Mouse (Mus musculus): ENCODE measurements around the gene A530032D15Rik. TPM values are rescaled to one million over a fixed set of nuclear protein-coding genes. Genes with fewer than 3 reads are reported as not detected.
"Not testable (repeated sequence)": the region's sequence is repeated elsewhere in the genome, so short reads cannot be mapped to it uniquely, and the experiment has no call there.

Gene A530032D15Rik
- polyA plus RNA-seq, 1 experiment from 2014 or later, result not detected

- DNase-seq (ENCODE audit: low spot score); H3K9ac ChIP-seq (ENCODE audit: low read length); ATAC-seq (replicated peaks; ENCODE audit: low FRiP score, low TSS enrichment, low read depth); H3K4me1 ChIP-seq (replicated peaks; ENCODE audit: control insufficient read depth, insufficient read depth, low read length); H3K9me3 ChIP-seq (ENCODE audit: control insufficient read depth, low read length); H3K27me3 ChIP-seq (replicated peaks; ENCODE audit: control insufficient read depth, insufficient read depth, low read length); H3K4me3 ChIP-seq (ENCODE audit: low read depth, low read length); H3K27ac ChIP-seq (ENCODE audit: low read depth); H3K36me3 ChIP-seq (ENCODE audit: control insufficient read depth, insufficient read depth, low read length); H3K4me2 ChIP-seq (ENCODE audit: low read length): not testable (repeated sequence)
- 39% methylated on average over 1 of the region's 3 CpGs for WGBS
Observed at GRCm38 (mm10) chr1:85092169-85092568, 17.5 kb downstream of the A530032D15Rik start.

GRCm38 (mm10) chr1:85086211-85086610 is 23.4 kb downstream of the A530032D15Rik start:
- H3K9ac ChIP-seq (ENCODE audit: low read length); H3K4me2 ChIP-seq (ENCODE audit: low read length); H3K4me1 ChIP-seq (replicated peaks; ENCODE audit: control insufficient read depth, insufficient read depth, low read length); H3K4me3 ChIP-seq (ENCODE audit: low read depth, low read length); DNase-seq (ENCODE audit: low spot score); H3K27ac ChIP-seq (ENCODE audit: low read depth); H3K9me3 ChIP-seq (ENCODE audit: control insufficient read depth, low read length); ATAC-seq (replicated peaks; ENCODE audit: low FRiP score, low TSS enrichment, low read depth); H3K27me3 ChIP-seq (replicated peaks; ENCODE audit: control insufficient read depth, insufficient read depth, low read length); H3K36me3 ChIP-seq (ENCODE audit: control insufficient read depth, insufficient read depth, low read length): not testable (repeated sequence)
- 100% methylated on average over 1 of the region's 1 CpGs for WGBS

- H3K27ac ChIP-seq (ENCODE audit: low read depth); H3K36me3 ChIP-seq (ENCODE audit: control insufficient read depth, insufficient read depth, low read length); H3K4me1 ChIP-seq (replicated peaks; ENCODE audit: control insufficient read depth, insufficient read depth, low read length); H3K27me3 ChIP-seq (replicated peaks; ENCODE audit: control insufficient read depth, insufficient read depth, low read length); ATAC-seq (replicated peaks; ENCODE audit: low FRiP score, low TSS enrichment, low read depth); H3K4me3 ChIP-seq (ENCODE audit: low read depth, low read length); H3K9ac ChIP-seq (ENCODE audit: low read length); H3K9me3 ChIP-seq (ENCODE audit: control insufficient read depth, low read length); DNase-seq (ENCODE audit: low spot score); H3K4me2 ChIP-seq (ENCODE audit: low read length): not testable (repeated sequence)
- WGBS, result 73% methylated on average over 3 of the region's 3 CpGs
Observed at GRCm38 (mm10) chr1:85084803-85085202, 24.9 kb downstream of the A530032D15Rik start.

- ATAC-seq (replicated peaks; ENCODE audit: low FRiP score, low TSS enrichment, low read depth); H3K9ac ChIP-seq (ENCODE audit: low read length); H3K4me1 ChIP-seq (replicated peaks; ENCODE audit: control insufficient read depth, insufficient read depth, low read length); H3K27ac ChIP-seq (ENCODE audit: low read depth); H3K36me3 ChIP-seq (ENCODE audit: control insufficient read depth, insufficient read depth, low read length); DNase-seq (ENCODE audit: low spot score); H3K4me3 ChIP-seq (ENCODE audit: low read depth, low read length); H3K27me3 ChIP-seq (replicated peaks; ENCODE audit: control insufficient read depth, insufficient read depth, low read length); H3K9me3 ChIP-seq (ENCODE audit: control insufficient read depth, low read length); H3K4me2 ChIP-seq (ENCODE audit: low read length): not testable (repeated sequence)
- WGBS, result 65% methylated on average over 3 of the region's 3 CpGs
Observed at GRCm38 (mm10) chr1:85073099-85073498, 36.6 kb downstream of the A530032D15Rik start.

- WGBS, result 70% methylated on average over 3 of the region's 3 CpGs
- not testable (repeated sequence) for H3K36me3 ChIP-seq (ENCODE audit: control insufficient read depth, insufficient read depth, low read length); H3K4me1 ChIP-seq (replicated peaks; ENCODE audit: control insufficient read depth, insufficient read depth, low read length); H3K27ac ChIP-seq (ENCODE audit: low read depth); DNase-seq (ENCODE audit: low spot score); H3K9ac ChIP-seq (ENCODE audit: low read length); H3K4me2 ChIP-seq (ENCODE audit: low read length); H3K4me3 ChIP-seq (ENCODE audit: low read depth, low read length); H3K27me3 ChIP-seq (replicated peaks; ENCODE audit: control insufficient read depth, insufficient read depth, low read length); H3K9me3 ChIP-seq (ENCODE audit: control insufficient read depth, low read length); ATAC-seq (replicated peaks; ENCODE audit: low FRiP score, low TSS enrichment, low read depth)
Observed at GRCm38 (mm10) chr1:85071690-85072089, 38.0 kb downstream of the A530032D15Rik start.

- not testable (repeated sequence) for H3K4me2 ChIP-seq (ENCODE audit: low read length); H3K4me1 ChIP-seq (replicated peaks; ENCODE audit: control insufficient read depth, insufficient read depth, low read length); H3K4me3 ChIP-seq (ENCODE audit: low read depth, low read length); ATAC-seq (replicated peaks; ENCODE audit: low FRiP score, low TSS enrichment, low read depth); DNase-seq (ENCODE audit: low spot score); H3K27me3 ChIP-seq (replicated peaks; ENCODE audit: control insufficient read depth, insufficient read depth, low read length); H3K36me3 ChIP-seq (ENCODE audit: control insufficient read depth, insufficient read depth, low read length); H3K9me3 ChIP-seq (ENCODE audit: control insufficient read depth, low read length); H3K27ac ChIP-seq (ENCODE audit: low read depth); H3K9ac ChIP-seq (ENCODE audit: low read length)
- 78% methylated on average over 4 of the region's 6 CpGs for WGBS
Observed at GRCm38 (mm10) chr1:85035801-85036200, 73.9 kb downstream of the A530032D15Rik start.

GRCm38 (mm10) chr1:85034394-85034793 is 75.3 kb downstream of the A530032D15Rik start:
- not testable (repeated sequence) for H3K9me3 ChIP-seq (ENCODE audit: control insufficient read depth, low read length); H3K9ac ChIP-seq (ENCODE audit: low read length); DNase-seq (ENCODE audit: low spot score); H3K4me2 ChIP-seq (ENCODE audit: low read length); H3K4me1 ChIP-seq (replicated peaks; ENCODE audit: control insufficient read depth, insufficient read depth, low read length); H3K27me3 ChIP-seq (replicated peaks; ENCODE audit: control insufficient read depth, insufficient read depth, low read length); H3K36me3 ChIP-seq (ENCODE audit: control insufficient read depth, insufficient read depth, low read length); ATAC-seq (replicated peaks; ENCODE audit: low FRiP score, low TSS enrichment, low read depth); H3K27ac ChIP-seq (ENCODE audit: low read depth); H3K4me3 ChIP-seq (ENCODE audit: low read depth, low read length)
- WGBS, result 89% methylated on average over 3 of the region's 4 CpGs

GRCm38 (mm10) chr1:85033616-85034015 is 76.0 kb downstream of the A530032D15Rik start:
- H3K4me2 ChIP-seq (ENCODE audit: low read length); ATAC-seq (replicated peaks; ENCODE audit: low FRiP score, low TSS enrichment, low read depth); H3K27me3 ChIP-seq (replicated peaks; ENCODE audit: control insufficient read depth, insufficient read depth, low read length); H3K36me3 ChIP-seq (ENCODE audit: control insufficient read depth, insufficient read depth, low read length); H3K4me3 ChIP-seq (ENCODE audit: low read depth, low read length); H3K9me3 ChIP-seq (ENCODE audit: control insufficient read depth, low read length); H3K9ac ChIP-seq (ENCODE audit: low read length); H3K27ac ChIP-seq (ENCODE audit: low read depth); DNase-seq (ENCODE audit: low spot score); H3K4me1 ChIP-seq (replicated peaks; ENCODE audit: control insufficient read depth, insufficient read depth, low read length): not testable (repeated sequence)
- 94% methylated on average over 3 of the region's 6 CpGs for WGBS

Measured in intestine, embryonic 14.5 days (tissue).